In genomic region chr4:56325156-56325555, GRCm38 (mm10) we compare ENCODE assay signal across 24 mouse cellular contexts.
"Had no signal": no experiment of that assay in that cellular context is flagged by ENCODE, and none has a peak within 500 bp of the region (broad histone marks: within the 10 kb centered on the region; RNA-seq: fewer than 3 reads in every experiment).

No protein-coding gene starts in this region.

- H3K27ac ChIP-seq: heart, adult 2 months; heart, embryonic 10.5 days; hindbrain, embryonic 10.5 days; hindbrain, embryonic 12.5 days; hindbrain, embryonic 14.5 days; intestine, embryonic 15.5 days; limb, embryonic 13.5 days; limb, embryonic 15.5 days; liver, embryonic 12.5 days; liver, embryonic 14.5 days had no signal

- ATAC-seq: hindbrain, embryonic 16.5 days; inflammation-experienced regulatory T-cells, adult 6 months; intestine, embryonic 15.5 days; intestine, postnatal 0 days; liver, embryonic 12.5 days had no signal

- H3K4me2 ChIP-seq: heart, embryonic 12.5 days; hindbrain, embryonic 12.5 days; hindbrain, embryonic 14.5 days; intestine, embryonic 15.5 days; limb, embryonic 13.5 days; limb, embryonic 15.5 days; liver, embryonic 12.5 days had no signal

- H3K36me3 ChIP-seq: heart, embryonic 10.5 days; heart, embryonic 12.5 days; hindbrain, embryonic 10.5 days; hindbrain, embryonic 12.5 days; intestine, embryonic 15.5 days; limb, embryonic 13.5 days; limb, embryonic 15.5 days; liver, embryonic 12.5 days had no signal

- H3K9me3 ChIP-seq: heart, embryonic 10.5 days; heart, embryonic 12.5 days; hindbrain, embryonic 10.5 days; hindbrain, embryonic 12.5 days; intestine, embryonic 15.5 days; limb, embryonic 13.5 days; limb, embryonic 15.5 days; liver, embryonic 12.5 days had no signal

- H3K9ac ChIP-seq: heart, embryonic 12.5 days; hindbrain, embryonic 12.5 days; hindbrain, embryonic 14.5 days; intestine, embryonic 15.5 days; limb, embryonic 13.5 days; limb, embryonic 15.5 days; liver, embryonic 12.5 days; liver, embryonic 14.5 days had no signal

- DNase-seq: gastrocnemius, postnatal 25 days; heart, adult 2 months; heart, postnatal 10 days; heart, postnatal 4 days; kidney, adult 18-20 months; kidney, adult 8-10 months; kidney, postnatal 14 days; kidney, postnatal 36 days; layer of hippocampus, adult 9-11 months; layer of hippocampus, postnatal 36 days; left cerebral cortex, postnatal 4 days had no signal

- H3K4me3 ChIP-seq: heart, adult 2 months; heart, embryonic 10.5 days; heart, embryonic 12.5 days; hindbrain, embryonic 10.5 days; hindbrain, embryonic 12.5 days; intestine, embryonic 15.5 days; limb, embryonic 13.5 days; limb, embryonic 15.5 days; liver, embryonic 12.5 days had no signal

- H3K27me3 ChIP-seq: heart, embryonic 12.5 days; hindbrain, embryonic 12.5 days; intestine, embryonic 15.5 days; limb, embryonic 13.5 days; limb, embryonic 15.5 days; liver, embryonic 12.5 days had no signal

- H3K4me1 ChIP-seq: heart, embryonic 10.5 days; heart, embryonic 12.5 days; hindbrain, embryonic 10.5 days; hindbrain, embryonic 12.5 days; intestine, embryonic 15.5 days; limb, embryonic 13.5 days; limb, embryonic 15.5 days; liver, embryonic 12.5 days had no signal
